Mouse (Mus musculus) thymus, adult 2 months (tissue): ENCODE results near the gene Ccdc185.

ENCODE experiments used
- CTCF ChIP-seq: fragments of 200-500 bp; IDR thresholded peaks from 2 replicates; pipeline ENCODE4 v1.5.1; 2012; ENCODE audit warnings: mild to moderate bottlenecking, control low read depth, low read length, moderate library complexity, borderline replicate concordance; ENCODE audit not compliant: control insufficient read depth, poor library complexity, insufficient read depth; ENCODE audit errors: extremely low read depth
- POLR2A ChIP-seq: fragments of 200-500 bp; IDR thresholded peaks from 2 replicates; pipeline ENCODE4 v1.6.1; 2012; ENCODE audit warnings: mild to moderate bottlenecking, low read length, control low read depth, moderate library complexity; ENCODE audit not compliant: control insufficient read depth, poor library complexity, insufficient read depth; ENCODE audit errors: extremely low read depth

DNA sequence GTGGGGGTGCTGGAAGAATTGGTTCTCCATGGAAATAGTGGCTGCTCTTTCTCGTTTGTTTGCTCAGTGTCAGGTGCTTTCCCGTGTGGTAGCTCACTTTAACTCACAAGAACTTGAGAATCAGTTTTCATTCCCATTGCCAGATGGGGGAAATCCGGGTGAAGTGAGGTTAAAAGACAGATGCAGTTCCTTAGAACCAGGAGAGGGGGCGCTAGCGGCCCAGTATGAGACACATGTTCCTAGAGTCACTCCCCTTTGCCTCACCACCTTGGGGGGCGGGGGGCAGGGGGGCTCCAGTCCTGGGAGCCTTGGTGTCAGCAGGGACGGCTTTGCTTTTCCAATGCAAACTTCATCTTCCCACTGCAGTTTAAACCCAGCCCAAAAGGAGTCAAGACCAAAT is 38.0 kb upstream of the Ccdc185 start:
- TF ChIP-seq CTCF, result no peak
- no peak for TF ChIP-seq POLR2A
